Mouse (Mus musculus) heart, embryonic 14.5 days (tissue): ENCODE results near the gene Plagl2. TPM values are rescaled to one million over a fixed set of nuclear protein-coding genes. Genes with fewer than 3 reads are reported as not detected.

Source experiments
- ATAC-seq: fragments of 200-750 bp; cut with Nextera tagmentation; 2 replicates; pipeline ENCODE4 v1.8.0; 2017; ENCODE audit warnings: low read depth, moderate TSS enrichment; ENCODE audit not compliant: insufficient number of reproducible peaks, insufficient read depth, low FRiP score
- H3K27ac ChIP-seq, 2 experiments: fragments of 200-500 bp in 1 of 2; fragments of 300-500 bp in 1 of 2; sonication (generic) in 1 of 2; replicated peaks in 1 of 2; 2 replicates each; pipeline ENCODE4 v1.5.1; 2012 to 2014; ENCODE audit warnings: low read depth in 2 of 2, low read length in 2 of 2, control low read depth in 1 of 2, mild to moderate bottlenecking in 1 of 2, mixed read lengths in 1 of 2; ENCODE audit not compliant: control insufficient read depth in 1 of 2, insufficient read depth in 1 of 2
- H3K27me3 ChIP-seq: fragments of 300-500 bp; sonication (generic); 2 replicates; pipeline ENCODE4 v1.6.1; 2014; ENCODE audit warnings: mild to moderate bottlenecking, low read length, control low read depth; ENCODE audit not compliant: control insufficient read depth, insufficient read depth
- H3K36me3 ChIP-seq: fragments of 300-500 bp; sonication (generic); 2 replicates; pipeline ENCODE4 v1.6.1; 2014; ENCODE audit warnings: mild to moderate bottlenecking, control low read depth, low read length, mixed read lengths; ENCODE audit not compliant: control insufficient read depth, insufficient read depth
- H3K4me1 ChIP-seq, 2 experiments: fragments of 200-500 bp in 1 of 2; fragments of 300-500 bp in 1 of 2; sonication (generic) in 1 of 2; 2 replicates each; pipeline ENCODE4 v1.6.1; 2012 to 2014; ENCODE audit warnings: low read length in 2 of 2, control low read depth in 1 of 2, mixed read lengths in 1 of 2; ENCODE audit not compliant: control insufficient read depth in 2 of 2, insufficient read depth in 2 of 2
- H3K4me2 ChIP-seq: fragments of 300-500 bp; sonication (generic); 2 replicates; pipeline ENCODE4 v1.6.1; 2014; ENCODE audit warnings: mild to moderate bottlenecking, low read length
- H3K4me3 ChIP-seq, 2 experiments: fragments of 200-500 bp in 1 of 2; fragments of 300-500 bp in 1 of 2; sonication (generic) in 1 of 2; 2 replicates each; pipeline ENCODE4 v1.5.1; 2012 to 2014; ENCODE audit warnings: low read length in 2 of 2, mild to moderate bottlenecking in 2 of 2, control low read depth in 1 of 2, low read depth in 1 of 2, moderate library complexity in 1 of 2; ENCODE audit not compliant: control insufficient read depth in 1 of 2, insufficient read depth in 1 of 2
- H3K9ac ChIP-seq: fragments of 300-500 bp; sonication (generic); 2 replicates; pipeline ENCODE4 v1.6.1; 2014; ENCODE audit warnings: mild to moderate bottlenecking, low read length
- H3K9me3 ChIP-seq: fragments of 300-500 bp; sonication (generic); 2 replicates; pipeline ENCODE4 v1.6.1; 2016; ENCODE audit warnings: low read length, control low read depth; ENCODE audit not compliant: control insufficient read depth
- WGBS: fragments of 180-500 bp; shearing (Covaris S2); extraction: QIAGEN DNeasy Blood & Tissue Kit; methylation state at CpG from one replicate; pipeline ENCODE4 v1.1.7; 2014; 5-methylcytosine and 5-hydroxymethylcytosine counted together
- polyA plus RNA-seq: library from polyadenylated mRNA; unstranded; fragments of >200 nt; fragmentation: Nextera tagmentation; extraction: Ambion mirVana; gene quantifications from 2 replicates; pipeline ENCODE4 v1.2.1, GENCODE M21; 2014

The Plagl2 gene
- polyA plus RNA-seq, 1 experiment from 2014 or later: 15.5 TPM

- no peaks in the 10 kb centered on the region for H3K27me3 ChIP-seq
- H3K4me1 ChIP-seq: peaks cover 9 to 37% of the 10 kb centered on the region in 2 experiments
- no peak for ATAC-seq
- H3K4me2 ChIP-seq: peak overlapping the region; percentile 91
- H3K4me3 ChIP-seq: no peak overlapping the region
- H3K9me3 ChIP-seq: no peaks in the 10 kb centered on the region
- H3K36me3 ChIP-seq: peaks cover 35% of the 10 kb centered on the region
- WGBS: 45% methylated on average over 2 of the region's 2 CpGs
- H3K27ac ChIP-seq: peak overlapping the region in 1 of 2 experiments; percentile 95; a peak in 2 of 4 replicates
- peak overlapping the region; percentile 99 for H3K9ac ChIP-seq
Measured at GRCm38 (mm10) chr2:153238406-153238805, 2.8 kb downstream of the Plagl2 start.

DNA sequence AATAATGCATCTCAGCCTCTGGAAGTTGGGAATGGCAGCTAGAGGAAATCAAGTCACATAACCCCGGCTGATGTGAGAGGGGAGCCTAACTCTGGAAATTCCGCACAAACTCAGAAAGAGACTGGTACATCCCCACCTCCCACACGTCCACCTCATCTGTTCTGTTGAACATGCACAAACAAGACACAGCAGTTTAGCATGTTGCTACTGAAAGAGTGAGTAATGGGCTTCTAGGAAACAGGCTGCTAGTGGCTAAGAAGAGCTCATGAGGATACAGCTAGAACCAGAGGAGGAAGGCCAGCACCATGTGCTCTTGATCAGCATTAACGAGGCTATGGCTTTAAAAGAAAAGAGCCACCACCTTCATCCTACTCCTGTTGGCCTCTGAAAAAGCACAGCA, 3.3 kb downstream of the Plagl2 start:
- 0 out of 4 replicates have a peak overlapping the region, but pooled peaks of 1 of the 2 experiments have one; percentile 1 for H3K27ac ChIP-seq

DNA sequence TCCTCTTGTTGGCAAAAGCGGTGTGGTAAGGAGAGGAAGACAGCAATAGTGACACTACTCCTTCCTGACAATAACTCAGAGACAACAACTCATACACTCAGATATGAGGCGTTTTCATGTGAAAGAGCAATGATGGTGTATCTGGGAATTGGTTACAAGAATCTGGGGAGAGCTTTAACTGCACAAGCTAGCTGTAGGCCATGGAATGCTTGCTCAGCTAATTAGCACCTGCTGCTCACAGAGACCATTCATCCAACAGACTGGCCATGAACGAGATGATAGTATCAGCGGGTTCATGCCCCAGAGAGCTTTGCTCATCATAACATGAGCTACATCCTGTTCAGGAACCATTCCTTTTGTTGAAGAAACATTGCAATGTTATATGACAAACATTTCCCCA, 4.0 kb downstream of the Plagl2 start:
- Histone ChIP-seq H3K4me3 (no peak overlapping the region), H3K9ac (no peak overlapping the region), H3K36me3 (peaks cover 47% of the 10 kb centered on the region), H3K4me1 (peaks cover 8 to 32% of the 10 kb centered on the region in 2 experiments), H3K27me3 (no peaks in the 10 kb centered on the region), H3K27ac (no peak overlapping the region), H3K9me3 (no peaks in the 10 kb centered on the region), H3K4me2 (no peak overlapping the region)
- whole genome bisulfite sequencing: 65% methylated on average over 4 of the region's 4 CpGs
- no peak for ATAC-seq

More for the DNA sequence above, 3.3 kb downstream of the Plagl2 start:
- no peaks in the 10 kb centered on the region for H3K9me3 ChIP-seq
- no peak overlapping the region for H3K4me3 ChIP-seq
- H3K27me3 ChIP-seq: no peaks in the 10 kb centered on the region
- peaks cover 9 to 37% of the 10 kb centered on the region in 2 experiments for H3K4me1 ChIP-seq
- peaks cover 40% of the 10 kb centered on the region for H3K36me3 ChIP-seq
- peak overlapping the region; percentile 99 for H3K9ac ChIP-seq
- ATAC-seq: no peak
- H3K4me2 ChIP-seq: peak overlapping the region; percentile 91; the same call in 1 of the 2 replicates
- WGBS: 70% methylated on average over 4 of the region's 4 CpGs

- no peak for ATAC-seq
- H3K27ac ChIP-seq: 0 out of 4 replicates have a peak overlapping the region, but pooled peaks of 1 of the 2 experiments have one; percentile 2
- H3K36me3 ChIP-seq: peaks cover 61% of the 10 kb centered on the region
- WGBS: 71% methylated on average over 5 of the region's 5 CpGs
- no peaks in the 10 kb centered on the region for H3K9me3 ChIP-seq
- no peak overlapping the region for H3K4me2 ChIP-seq
- H3K9ac ChIP-seq: no peak overlapping the region
- H3K4me1 ChIP-seq: peaks cover 2 to 15% of the 10 kb centered on the region in 2 experiments; a peak in 3 of 4 replicates
- H3K4me3 ChIP-seq: no peak overlapping the region
- no peaks in the 10 kb centered on the region for H3K27me3 ChIP-seq
Measured at GRCm38 (mm10) chr2:153228523-153228922, 12.7 kb downstream of the Plagl2 start.

GRCm38 (mm10) chr2:153227959-153228358, 13.3 kb downstream of the Plagl2 start:
- Histone ChIP-seq H3K36me3 (peaks cover 56% of the 10 kb centered on the region), H3K4me3 (no peak overlapping the region), H3K9ac (no peak overlapping the region), H3K27me3 (no peaks in the 10 kb centered on the region), H3K9me3 (no peaks in the 10 kb centered on the region), H3K27ac (no peak overlapping the region), H3K4me1 (peaks cover 2 to 15% of the 10 kb centered on the region in 2 experiments; a peak in 3 of 4 replicates), H3K4me2 (no peak overlapping the region)
- ATAC-seq: no peak
- WGBS: 58% methylated on average over 4 of the region's 4 CpGs

DNA sequence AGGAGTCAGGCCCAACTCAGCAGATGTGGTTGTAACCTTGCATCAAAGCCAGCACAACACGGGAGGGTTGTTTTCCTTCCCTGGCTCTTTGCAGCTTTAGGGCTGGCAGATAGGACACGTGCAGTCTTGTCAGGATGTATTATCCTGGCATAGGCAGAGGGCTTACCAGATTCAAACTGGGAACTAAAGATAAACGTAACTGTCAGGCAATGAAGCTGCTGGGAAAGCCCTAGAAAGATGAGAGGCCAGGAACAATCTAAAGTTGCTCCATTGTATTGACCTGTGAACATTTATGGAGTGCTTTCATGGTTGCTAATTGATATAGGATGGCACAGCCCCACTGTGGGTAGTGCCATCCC, 15.7 kb downstream of the Plagl2 start:
- Histone ChIP-seq H3K27ac (no peak overlapping the region), H3K4me2 (peak overlapping the region; percentile 96), H3K27me3 (no peaks in the 10 kb centered on the region), H3K9me3 (no peaks in the 10 kb centered on the region), H3K4me3 (peak overlapping the region; percentile 64 to 74), H3K36me3 (peaks cover 32% of the 10 kb centered on the region), H3K4me1 (peaks cover 2 to 15% of the 10 kb centered on the region in 2 experiments; a peak in 3 of 4 replicates), H3K9ac (peak overlapping the region; percentile 87)
- 6% methylated on average over 3 of the region's 3 CpGs for WGBS
- ATAC-seq: 0 out of 2 replicates have a peak, but pooled peaks have one; percentile 2

- H3K9ac ChIP-seq: peak within 1 kb of the TSS; percentile 87
- WGBS: under 1% methylated on average over 31 of the region's 31 CpGs
- peak within 1 kb of the TSS; percentile 96 for H3K4me2 ChIP-seq
- H3K27me3 ChIP-seq: no peaks in the 10 kb centered on the region
- H3K9me3 ChIP-seq: no peaks in the 10 kb centered on the region
- H3K27ac ChIP-seq: peak within 1 kb of the TSS; percentile 51 to 62
- H3K36me3 ChIP-seq: peaks cover 27% of the 10 kb centered on the region
- ATAC-seq: peak; percentile 60; the same call in 1 of the 2 replicates
- peak within 1 kb of the TSS; percentile 64 to 74 for H3K4me3 ChIP-seq
- H3K4me1 ChIP-seq: peaks cover 2 to 15% of the 10 kb centered on the region in 2 experiments; a peak in 3 of 4 replicates
Measured at GRCm38 (mm10) chr2:153224946-153225594, 16.2 kb downstream of the Plagl2 start, which contains the start of gene Tspyl3. Tspyl3 (minus strand) TSS chr2:153225441.
